Mouse (Mus musculus) c-Kit-positive CD71-positive TER-119-positive erythroid progenitor cells, embryonic 14.5 days (primary cell): Measurements from ENCODE around the gene Cfap73.
A peak's percentile ranks its signal among the peaks of the same experiment; 100 is the strongest.

ENCODE experiments used
- DNase-seq: peaks from one replicate; pipeline ENCODE4 v3.0.0-alpha.2; 2013; ENCODE audit warnings: low spot score

The Cfap73 gene

GRCm38 (mm10) chr5:120634131-120634530 lies at the start of gene Cfap73:
Gene Cfap73, minus strand, starts transcription at chr5:120634235.
- DNase-seq, result no peak

GRCm38 (mm10) chr5:120682982-120683771 lies 49.1 kb upstream of the Cfap73 start:
- DNase-seq, result no peak

- no peak for DNase-seq
Observed at GRCm38 (mm10) chr5:120680918-120681317, 46.9 kb upstream of the Cfap73 start.

GRCm38 (mm10) chr5:120679676-120680555 lies 45.9 kb upstream of the Cfap73 start:
- DNase-seq, result no peak

GRCm38 (mm10) chr5:120677516-120677915 lies 43.5 kb upstream of the Cfap73 start:
- peak; percentile 21 for DNase-seq

- DNase-seq, result no peak
Observed at GRCm38 (mm10) chr5:120674229-120675145, 40.5 kb upstream of the Cfap73 start.

- peak; percentile 48 for DNase-seq
Observed at GRCm38 (mm10) chr5:120673626-120674025, 39.6 kb upstream of the Cfap73 start.

GRCm38 (mm10) chr5:120671865-120672264 lies 37.8 kb upstream of the Cfap73 start:
- DNase-seq, result no peak

GRCm38 (mm10) chr5:120670132-120670531 lies 36.1 kb upstream of the Cfap73 start:
- no peak for DNase-seq

GRCm38 (mm10) chr5:120668761-120669160 lies 34.7 kb upstream of the Cfap73 start:
- no peak for DNase-seq

GRCm38 (mm10) chr5:120664888-120665287 lies 30.9 kb upstream of the Cfap73 start:
- DNase-seq, result no peak

- DNase-seq, result no peak
Observed at GRCm38 (mm10) chr5:120660816-120661215, 26.8 kb upstream of the Cfap73 start.

- DNase-seq, result no peak
Observed at GRCm38 (mm10) chr5:120656281-120656751, 22.3 kb upstream of the Cfap73 start.

GRCm38 (mm10) chr5:120653873-120654272 lies 19.8 kb upstream of the Cfap73 start:
- no peak for DNase-seq

- no peak for DNase-seq
Observed at GRCm38 (mm10) chr5:120652915-120653701, 19.1 kb upstream of the Cfap73 start.

- DNase-seq, result no peak
Observed at GRCm38 (mm10) chr5:120651230-120651629, 17.2 kb upstream of the Cfap73 start.

- DNase-seq, result no peak
Observed at GRCm38 (mm10) chr5:120649938-120650337, 15.9 kb upstream of the Cfap73 start.

- DNase-seq, result no peak
Observed at GRCm38 (mm10) chr5:120649374-120649933, 15.4 kb upstream of the Cfap73 start.

GRCm38 (mm10) chr5:120648569-120649373 lies 14.7 kb upstream of the Cfap73 start, which contains the start of gene Rasal1:
Gene Rasal1, plus strand, starts transcription at chr5:120648812.
- DNase-seq, result peak; percentile 65
